Mouse (Mus musculus) brain, embryonic 14.5 days (tissue): ENCODE measurements at regions not wholly inside any gene's neighbourhood (a gene's known extent, or its start where the extent isn't known, plus 50 kb on each side); places are given as distances from the start of the nearest gene placed in this dataset.

Source experiments
- CTCF ChIP-seq: fragments of 200-500 bp; IDR thresholded peaks from 2 replicates; pipeline ENCODE4 v1.5.1; 2012; ENCODE audit warnings: inconsistent platforms, mild to moderate bottlenecking, moderate library complexity, borderline replicate concordance; ENCODE audit not compliant: insufficient read depth, insufficient read length; ENCODE audit errors: extremely low read depth
- POLR2A ChIP-seq: fragments of 200-500 bp; IDR thresholded peaks from 2 replicates; pipeline ENCODE4 v1.6.1; 2012; ENCODE audit warnings: mild to moderate bottlenecking, inconsistent platforms, borderline replicate concordance; ENCODE audit not compliant: poor library complexity, insufficient read depth, insufficient read length, severe bottlenecking; ENCODE audit errors: extremely low read depth

- TF ChIP-seq POLR2A (no peak), CTCF (no peak)
Observed at GRCm38 (mm10) chr17:4464286-4464880, 529.7 kb upstream of the Arid1b start.
